Mouse (Mus musculus) forebrain, embryonic 12.5 days (tissue): Measurements from ENCODE around the gene Sult2a1. TPM values are rescaled to one million over a fixed set of nuclear protein-coding genes. Genes with fewer than 3 reads are reported as not detected.
"Not testable (repeated sequence)": the region's sequence is repeated elsewhere in the genome, so short reads cannot be mapped to it uniquely, and the experiment has no call there.

Experiments used
- ATAC-seq: fragments of 200-750 bp; cut with Nextera tagmentation; 2 replicates; pipeline ENCODE4 v1.8.0; 2017; ENCODE audit warnings: moderate TSS enrichment; ENCODE audit not compliant: low FRiP score
- H3K27ac ChIP-seq: fragments of 300-500 bp; sonication (generic); 2 replicates; pipeline ENCODE4 v1.5.1; 2016; ENCODE audit warnings: mild to moderate bottlenecking
- H3K27me3 ChIP-seq: fragments of 300-500 bp; sonication (generic); 2 replicates; pipeline ENCODE4 v1.6.1; 2016; ENCODE audit warnings: mild to moderate bottlenecking
- H3K36me3 ChIP-seq: fragments of 300-500 bp; sonication (generic); replicated peaks from 2 replicates; pipeline ENCODE4 v1.6.1; 2016; ENCODE audit warnings: mild to moderate bottlenecking
- H3K4me1 ChIP-seq: fragments of 300-500 bp; sonication (generic); 2 replicates; pipeline ENCODE4 v1.6.1; 2016
- H3K4me2 ChIP-seq: fragments of 300-500 bp; sonication (generic); 2 replicates; pipeline ENCODE4 v1.6.1; 2016; ENCODE audit warnings: mild to moderate bottlenecking, moderate library complexity
- H3K4me3 ChIP-seq: fragments of 300-500 bp; sonication (generic); replicated peaks from 2 replicates; pipeline ENCODE4 v1.5.1; 2016; ENCODE audit warnings: mild to moderate bottlenecking
- H3K9ac ChIP-seq: fragments of 300-500 bp; sonication (generic); 2 replicates; pipeline ENCODE4 v1.6.1; 2016; ENCODE audit warnings: mild to moderate bottlenecking
- H3K9me3 ChIP-seq: fragments of 300-500 bp; sonication (generic); 2 replicates; pipeline ENCODE4 v1.6.1; 2016
- WGBS: fragments of 180-500 bp; shearing (Covaris S2); methylation state at CpG from one replicate; pipeline ENCODE4 v1.1.7; 2016; 5-methylcytosine and 5-hydroxymethylcytosine counted together
- polyA plus RNA-seq: library from polyadenylated mRNA; unstranded; fragments of >200 nt; fragmentation: Nextera tagmentation; extraction: Ambion mirVana; gene quantifications from 2 replicates; pipeline ENCODE4 v1.2.1, GENCODE M21; 2016

Sult2a1 gene
- not detected in 2 replicates for polyA plus RNA-seq

DNA sequence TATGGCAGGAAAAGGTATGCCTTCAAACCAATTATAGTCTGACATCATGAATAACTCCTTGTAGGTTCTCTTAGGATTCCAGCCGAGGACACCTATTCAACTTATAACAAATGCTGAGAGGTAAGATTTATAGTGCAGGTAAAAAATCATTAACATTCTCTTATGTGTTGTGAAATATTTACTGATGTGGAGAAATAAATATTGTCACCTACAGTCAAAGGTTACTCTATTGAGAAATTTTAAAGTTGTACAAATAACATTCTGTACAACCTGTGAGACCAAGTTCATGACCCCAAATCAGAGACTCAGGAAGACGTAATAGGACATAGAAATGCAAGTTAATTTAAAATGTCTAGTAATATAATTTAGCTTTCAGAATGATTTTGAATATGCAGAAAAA is at the start of gene Sult2a1:
Gene Sult2a1 (minus strand): TSS at position 101 of the 400 bp plus-strand sequence.
- H3K4me1 ChIP-seq, H3K27ac ChIP-seq, H3K4me2 ChIP-seq, H3K9ac ChIP-seq, H3K36me3 ChIP-seq, ATAC-seq, H3K27me3 ChIP-seq, H3K9me3 ChIP-seq, H3K4me3 ChIP-seq: not testable (repeated sequence)
- WGBS = 94% methylated on average over 1 of the region's 2 CpGs

DNA sequence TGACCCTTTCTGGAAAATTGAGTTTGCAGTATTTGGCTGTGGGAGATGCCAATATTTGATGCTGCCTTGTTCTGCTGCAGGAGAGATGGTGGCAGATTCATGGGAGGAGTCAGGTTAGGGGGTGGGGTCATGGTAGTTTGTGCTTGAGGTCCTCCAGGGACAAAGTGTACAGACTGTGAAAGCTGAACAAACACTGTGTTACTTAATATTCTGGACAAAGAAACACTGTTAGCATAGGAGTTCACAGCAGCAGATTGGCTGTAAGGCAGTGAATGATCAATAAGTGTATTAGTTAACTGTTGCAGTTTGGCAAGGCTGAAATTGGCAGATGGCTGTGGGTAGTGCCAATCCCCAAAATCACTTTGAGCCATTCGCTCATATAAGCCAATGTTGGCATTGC is 23.3 kb downstream of the Sult2a1 start:
- no peaks in the 10 kb centered on the region for H3K4me1 ChIP-seq
- peaks cover 15% of the 10 kb centered on the region; the same call in 1 of the 2 replicates for H3K9me3 ChIP-seq
- no peak overlapping the region for H3K4me2 ChIP-seq
- no peak overlapping the region for H3K4me3 ChIP-seq
- 100% methylated on average over 1 of the region's 1 CpGs for WGBS
- no peak overlapping the region for H3K9ac ChIP-seq
- no peaks in the 10 kb centered on the region for H3K36me3 ChIP-seq
- H3K27ac ChIP-seq = no peak overlapping the region
- ATAC-seq = no peak
- no peaks in the 10 kb centered on the region for H3K27me3 ChIP-seq

Other genes with a start within 250 kb of the Sult2a1 start
- not detected in 2 replicates for gene Sult2a5, start 213.4 kb downstream of the Sult2a1 start, polyA plus RNA-seq
- gene Sult2a2, start 103.9 kb downstream of the Sult2a1 start, polyA plus RNA-seq = not detected in 2 replicates
- not detected in 2 replicates for gene Sult2a4, start 152.2 kb upstream of the Sult2a1 start, polyA plus RNA-seq